In the genomic region with DNA sequence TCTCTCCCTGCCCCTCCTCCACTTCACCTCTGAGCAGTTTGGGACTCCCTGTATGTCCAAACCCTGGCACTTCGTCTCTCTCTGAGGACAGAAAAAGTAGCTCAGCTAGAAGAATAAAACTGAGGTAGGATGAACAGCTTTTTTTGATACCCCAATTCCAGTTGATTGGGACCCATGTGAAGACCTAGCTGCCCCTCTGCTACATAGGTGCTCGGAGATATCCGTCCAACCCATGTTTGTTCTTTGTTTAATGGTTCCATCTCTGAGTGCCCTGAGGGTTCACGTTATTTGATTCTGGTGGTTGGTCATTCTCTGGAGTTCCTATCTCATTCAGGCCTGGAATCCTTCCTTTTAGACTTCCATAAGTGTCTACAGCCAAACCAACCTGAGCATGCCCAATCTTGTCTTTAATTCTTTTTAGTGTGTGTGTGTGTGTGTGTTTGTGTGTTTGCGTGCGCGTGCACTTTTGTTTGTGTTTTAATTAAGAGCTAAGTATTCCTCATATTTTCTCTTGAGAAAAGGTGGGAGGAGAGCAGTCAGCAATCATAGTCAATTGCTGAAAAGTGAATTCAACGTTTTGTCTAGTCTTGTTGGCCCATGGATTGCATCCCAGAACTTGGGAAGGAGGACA, we compare ENCODE assay signal across 21 mouse cellular contexts. TPM values are rescaled to one million over a fixed set of nuclear protein-coding genes. Genes with fewer than 3 reads are reported as not detected.
"Had no signal": no experiment of that assay in that cellular context is flagged by ENCODE, and none has a peak within 500 bp of the region (broad histone marks: within the 10 kb centered on the region; RNA-seq: fewer than 3 reads in every experiment).

No protein-coding gene starts in this region.

RNA-seq across cellular contexts. Expression of a gene that starts 3.3 kb away (rescaled TPM):
- polyA plus RNA-seq: heart, embryonic 10.5 days; heart, embryonic 11.5 days; heart, embryonic 12.5 days; heart, embryonic 13.5 days; heart, embryonic 14.5 days; heart, embryonic 15.5 days; heart, embryonic 16.5 days; hindbrain, embryonic 10.5 days; hindbrain, embryonic 11.5 days; hindbrain, embryonic 12.5 days; hindbrain, embryonic 13.5 days; hindbrain, embryonic 14.5 days; hindbrain, embryonic 15.5 days; hindbrain, embryonic 16.5 days; hindbrain, postnatal 0 days; inflammation-experienced regulatory T-cells, adult 6 months; intestine, postnatal 0 days; kidney, embryonic 14.5 days; kidney, embryonic 15.5 days; kidney, embryonic 16.5 days; kidney, postnatal 0 days had no signal
